Mouse (Mus musculus) left cerebral cortex, adult 8-10 months (tissue): ENCODE data around the gene 9130213A22Rik. TPM values are rescaled to one million over a fixed set of nuclear protein-coding genes. Genes with fewer than 3 reads are reported as not detected.

Source experiments
- DNase-seq, 2 experiments: peaks; one replicate each; pipeline ENCODE4 v3.0.0; 2022; ENCODE audit warnings: low spot score in 2 of 2
- total RNA-seq, 4 experiments: library from RNA; stranded (reverse); gene quantifications; 2 replicates each; pipeline ENCODE4 v1.2.4; 2022

Gene 9130213A22Rik
- total RNA-seq, 4 experiments from 2014 or later: 1.1 to 1.4 (median 1.3) TPM

DNA sequence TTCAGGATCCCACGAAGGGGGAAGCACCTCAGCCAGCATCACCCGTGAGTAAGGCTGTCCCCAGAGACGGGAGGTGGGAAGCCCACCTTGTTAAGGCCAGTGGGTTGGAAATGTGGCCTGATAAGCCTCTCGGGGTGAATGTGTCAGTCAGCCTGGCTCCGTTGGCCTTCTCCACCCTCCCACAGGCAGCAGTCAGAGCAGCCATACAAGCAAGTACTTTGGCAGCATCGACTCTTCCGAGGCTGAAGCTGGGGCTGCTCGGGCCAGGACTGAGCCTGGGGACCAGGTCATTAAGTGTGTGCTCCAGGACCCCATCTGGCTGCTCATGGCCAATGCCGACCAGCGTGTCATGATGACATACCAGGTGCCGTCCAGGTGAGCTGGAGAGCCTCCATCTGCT, 14.7 kb downstream of the 9130213A22Rik start:
- DNase-seq: no peak

DNA sequence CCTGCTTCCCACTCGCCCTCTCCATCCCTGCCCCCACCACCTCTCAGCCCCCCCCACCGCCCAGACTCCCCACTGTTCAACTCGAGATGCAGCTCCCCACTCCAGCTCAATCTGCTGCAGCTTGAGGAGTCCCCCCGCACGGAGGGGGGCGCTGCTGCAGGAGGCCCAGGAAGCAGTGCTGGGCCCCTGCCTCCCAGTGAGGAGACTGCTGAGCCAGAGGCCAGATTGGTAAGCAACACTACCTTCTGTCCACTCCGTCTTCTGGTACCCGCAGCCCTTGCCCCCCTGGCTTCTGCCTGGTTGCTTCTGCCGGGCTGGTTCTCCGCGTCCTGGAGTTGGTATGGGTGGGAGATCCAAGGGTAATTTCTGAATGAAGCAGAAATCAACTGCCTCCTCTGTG, 15.5 kb downstream of the 9130213A22Rik start:
- no peak for DNase-seq

DNA sequence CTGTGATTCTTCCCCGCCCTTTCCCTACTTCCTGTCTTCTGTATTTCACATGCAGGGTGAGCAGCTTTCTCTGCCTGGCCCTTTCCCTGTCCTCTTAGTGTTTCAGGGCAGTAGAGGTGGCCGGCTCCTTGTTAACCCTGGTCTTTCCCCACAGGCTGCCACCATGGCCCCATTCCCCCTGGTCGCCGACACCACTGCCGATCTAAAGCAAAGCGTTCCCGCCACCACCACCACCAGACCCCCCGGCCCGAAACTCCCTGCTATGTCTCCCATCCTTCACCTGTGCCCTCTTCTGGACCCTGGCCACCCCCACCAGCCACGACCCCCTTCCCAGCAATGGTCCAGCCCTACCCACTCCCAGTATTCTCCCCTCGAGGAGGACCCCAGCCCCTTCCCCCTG, 16.1 kb downstream of the 9130213A22Rik start:
- DNase-seq: no peak

DNA sequence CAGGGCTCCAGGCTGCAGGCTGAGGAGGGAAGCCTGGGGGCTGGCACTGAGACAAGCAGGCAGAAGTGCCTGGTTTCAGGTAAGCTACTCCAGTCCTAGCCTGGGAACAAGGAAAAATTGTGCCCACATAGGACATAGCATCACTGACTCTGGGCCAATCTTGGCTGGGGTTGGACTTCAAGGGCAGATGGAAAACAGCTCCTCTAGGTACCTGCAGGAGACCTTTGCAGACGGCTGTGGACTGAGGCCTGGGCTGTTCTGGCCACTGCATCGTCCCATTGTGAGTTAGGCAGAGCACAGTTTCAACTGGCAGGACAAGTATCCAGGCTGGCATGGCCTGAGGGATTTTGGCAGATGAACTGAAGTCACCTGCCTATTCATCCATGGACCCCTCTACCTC, 16.6 kb downstream of the 9130213A22Rik start:
- DNase-seq: no peak

DNA sequence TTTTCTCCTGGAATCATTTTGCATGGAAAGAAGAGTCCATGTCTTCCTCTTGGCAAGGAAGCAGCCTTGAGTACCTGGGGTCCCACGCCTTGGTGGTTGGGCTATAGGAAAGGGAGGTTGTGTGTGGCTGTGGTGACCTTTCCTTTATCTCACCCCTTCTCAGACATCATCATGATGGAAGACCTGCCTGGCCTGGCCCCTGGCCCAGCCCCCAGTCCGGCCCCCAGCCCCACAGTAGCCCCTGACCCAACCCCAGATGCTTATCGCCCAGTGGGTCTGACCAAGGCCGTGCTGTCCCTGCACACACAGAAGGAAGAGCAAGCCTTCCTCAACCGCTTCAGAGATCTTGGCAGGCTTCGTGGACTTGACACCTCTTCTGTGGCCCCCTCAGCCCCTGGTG, 17.2 kb downstream of the 9130213A22Rik start:
- no peak for DNase-seq

DNA sequence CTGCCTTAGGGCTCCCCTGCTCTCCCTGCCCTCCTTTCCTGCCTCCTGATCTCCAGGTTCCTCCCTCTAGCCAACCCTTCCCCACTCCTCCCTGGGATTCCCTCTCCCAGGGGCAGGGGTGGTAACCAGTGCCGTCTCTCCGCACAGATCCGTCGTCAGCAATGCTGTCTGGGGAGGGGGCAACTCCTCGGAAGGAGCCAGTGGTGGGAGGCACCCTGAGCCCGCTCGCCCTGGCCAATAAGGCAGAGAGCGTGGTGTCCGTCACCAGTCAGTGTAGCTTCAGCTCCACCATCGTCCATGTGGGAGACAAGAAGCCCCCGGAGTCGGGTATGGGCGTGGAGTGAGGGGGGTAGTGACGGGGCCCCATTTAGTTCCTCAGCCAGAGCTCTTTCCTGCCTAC, 17.9 kb downstream of the 9130213A22Rik start:
- no peak for DNase-seq

DNA sequence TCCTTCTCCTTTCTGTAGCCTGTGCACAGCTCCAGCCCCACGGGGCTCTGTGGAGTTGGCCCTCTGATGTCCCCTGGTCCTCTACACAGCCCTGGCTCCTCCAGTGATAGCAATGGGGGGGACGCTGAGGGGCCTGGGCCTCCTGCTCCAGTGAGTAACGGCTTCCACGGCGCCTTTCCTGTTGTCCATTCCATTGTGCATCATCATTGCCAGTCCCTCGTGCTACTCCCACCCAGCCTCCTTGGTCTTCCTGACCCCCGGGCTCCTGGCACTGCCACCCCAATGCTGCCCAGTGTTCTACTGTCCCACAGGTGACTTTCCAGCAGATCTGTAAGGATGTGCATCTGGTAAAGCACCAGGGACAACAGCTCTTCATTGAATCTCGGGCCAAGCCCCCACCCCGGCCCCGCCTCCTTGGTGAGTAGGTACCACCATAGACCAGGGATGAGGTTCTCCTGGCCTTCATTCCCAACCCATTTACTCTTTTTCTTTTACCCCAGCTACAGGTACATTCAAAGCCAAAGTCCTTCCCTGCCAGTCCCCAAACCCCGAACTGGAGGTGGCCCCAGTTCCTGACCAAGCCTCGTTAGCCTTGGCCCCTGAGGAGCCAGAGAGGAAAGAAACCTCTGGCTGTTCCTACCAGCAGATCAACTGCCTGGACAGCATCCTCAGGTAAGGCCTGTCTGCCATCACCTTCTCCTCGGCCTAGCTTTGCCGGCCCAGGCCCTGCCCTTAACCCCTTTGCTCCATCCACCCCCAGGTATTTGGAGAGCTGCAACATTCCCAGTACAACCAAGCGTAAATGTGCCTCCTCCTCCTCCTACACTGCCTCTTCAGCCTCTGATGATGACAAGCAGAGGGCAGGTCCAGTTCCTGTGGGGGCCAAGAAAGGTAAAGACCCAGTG, 18.6 kb downstream of the 9130213A22Rik start:
- no peak for DNase-seq

DNA sequence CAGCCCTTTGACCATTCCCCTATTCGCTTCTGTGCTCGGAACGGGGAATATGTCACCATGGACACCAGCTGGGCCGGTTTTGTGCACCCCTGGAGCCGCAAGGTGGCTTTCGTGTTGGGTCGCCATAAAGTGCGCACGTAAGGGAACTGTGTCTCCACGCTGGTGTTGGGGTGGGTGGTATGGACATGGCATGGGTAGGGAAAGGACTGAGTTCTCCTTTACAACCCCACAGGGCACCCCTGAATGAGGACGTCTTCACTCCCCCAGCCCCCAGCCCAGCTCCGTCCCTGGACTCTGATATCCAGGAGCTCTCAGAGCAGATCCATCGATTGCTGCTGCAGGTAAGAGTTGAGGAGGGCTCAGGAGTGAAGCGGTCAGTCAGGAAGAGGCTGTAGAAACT, 19.3 kb downstream of the 9130213A22Rik start:
- no peak for DNase-seq

DNA sequence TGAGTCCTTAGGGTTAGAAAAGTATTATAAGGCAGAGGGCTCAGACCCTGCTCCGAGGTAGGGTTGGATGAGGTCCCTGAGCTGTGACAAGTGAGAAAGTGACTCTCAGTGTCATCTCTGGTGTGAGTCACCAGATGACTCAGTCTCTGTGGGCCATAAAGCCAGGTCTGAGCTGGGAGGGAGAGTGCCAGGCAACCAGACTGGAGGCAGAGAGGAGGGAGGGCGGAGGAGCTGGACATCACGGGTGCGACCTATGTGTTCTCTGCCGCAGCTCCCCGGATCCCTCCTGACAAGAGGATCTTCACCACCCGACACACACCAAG, 20.0 kb downstream of the 9130213A22Rik start:
- no peak for DNase-seq

DNA sequence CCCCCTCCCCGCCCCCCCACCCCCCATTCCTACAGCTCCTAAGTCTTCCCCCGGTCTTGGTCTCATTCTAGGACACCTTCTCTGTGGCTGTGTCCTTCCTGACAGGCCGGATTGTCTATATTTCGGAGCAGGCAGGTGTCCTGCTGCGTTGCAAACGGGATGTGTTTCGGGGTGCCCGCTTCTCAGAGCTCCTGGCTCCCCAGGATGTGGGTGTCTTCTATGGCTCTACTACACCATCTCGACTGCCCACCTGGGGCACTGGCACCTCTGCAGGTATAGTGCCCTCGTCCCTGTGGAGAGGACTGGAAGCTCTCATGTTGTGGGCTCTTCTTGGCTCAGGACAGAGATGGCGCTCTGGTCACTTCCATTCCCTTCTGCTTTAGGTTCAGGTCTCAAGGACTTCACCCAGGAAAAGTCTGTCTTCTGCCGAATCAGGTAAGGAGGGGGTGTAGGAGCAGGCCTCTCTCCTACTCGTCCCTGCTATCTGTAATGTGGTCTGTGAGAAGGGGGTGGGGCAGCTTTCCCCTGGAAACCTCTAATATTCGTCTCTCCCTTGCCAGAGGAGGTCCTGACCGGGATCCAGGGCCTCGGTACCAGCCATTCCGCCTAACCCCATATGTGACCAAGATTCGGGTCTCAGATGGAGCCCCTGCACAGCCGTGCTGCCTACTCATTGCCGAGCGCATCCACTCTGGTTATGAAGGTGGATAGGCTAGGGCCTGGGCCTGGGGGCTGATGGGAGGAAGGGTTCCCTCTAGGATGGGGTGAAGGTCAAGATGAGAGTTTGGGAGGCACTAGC, 20.6 kb downstream of the 9130213A22Rik start:
- no peak for DNase-seq

DNA sequence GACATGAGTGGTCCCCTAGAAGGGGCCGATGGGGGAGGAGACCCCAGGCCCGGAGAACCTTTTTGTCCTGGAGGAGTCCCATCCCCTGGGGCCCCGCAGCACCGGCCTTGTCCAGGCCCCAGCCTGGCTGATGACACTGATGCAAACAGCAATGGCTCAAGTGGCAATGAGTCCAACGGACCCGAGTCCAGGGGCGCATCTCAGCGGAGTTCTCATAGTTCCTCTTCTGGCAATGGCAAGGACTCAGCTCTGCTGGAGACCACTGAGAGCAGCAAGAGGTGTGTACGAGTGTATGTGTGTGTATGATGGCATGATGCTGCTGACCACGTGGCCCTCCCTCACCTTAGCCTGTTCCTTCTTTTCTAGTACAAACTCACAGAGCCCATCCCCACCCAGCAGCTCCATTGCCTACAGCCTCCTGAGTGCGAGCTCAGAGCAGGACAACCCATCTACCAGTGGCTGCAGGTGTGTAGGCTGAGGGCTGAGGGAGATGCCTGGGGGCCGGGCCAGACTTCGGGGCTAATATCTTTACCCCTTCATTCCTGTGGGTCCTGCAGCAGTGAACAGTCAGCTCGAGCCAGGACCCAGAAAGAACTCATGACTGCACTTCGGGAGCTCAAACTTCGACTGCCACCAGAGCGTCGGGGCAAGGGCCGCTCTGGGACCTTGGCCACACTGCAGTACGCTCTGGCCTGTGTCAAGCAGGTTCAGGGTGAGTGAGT, 21.6 kb downstream of the 9130213A22Rik start:
- DNase-seq: no peak

DNA sequence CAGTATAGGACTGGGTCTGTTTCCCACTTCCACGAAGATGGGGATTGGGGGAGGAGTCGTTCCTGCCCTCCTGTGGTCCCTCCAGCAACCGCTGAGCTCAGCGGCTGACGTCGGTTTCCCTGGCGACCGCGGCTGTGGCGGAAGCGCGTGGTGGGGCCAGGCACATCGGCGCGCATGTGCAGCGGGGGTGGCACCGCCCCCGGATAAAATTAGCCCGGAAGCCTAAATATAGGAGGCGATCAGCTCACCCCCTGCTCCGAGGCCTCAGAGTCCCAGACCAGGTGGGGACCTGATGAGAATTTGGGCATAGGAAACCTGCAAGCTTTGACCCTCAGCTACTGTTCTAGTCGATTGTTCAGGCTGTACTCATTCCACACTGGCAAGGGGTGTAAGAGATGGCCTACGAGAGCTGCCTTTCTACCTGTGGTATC, 22.5 kb downstream of the 9130213A22Rik start:
- DNase-seq: peak; percentile 84 to 89

DNA sequence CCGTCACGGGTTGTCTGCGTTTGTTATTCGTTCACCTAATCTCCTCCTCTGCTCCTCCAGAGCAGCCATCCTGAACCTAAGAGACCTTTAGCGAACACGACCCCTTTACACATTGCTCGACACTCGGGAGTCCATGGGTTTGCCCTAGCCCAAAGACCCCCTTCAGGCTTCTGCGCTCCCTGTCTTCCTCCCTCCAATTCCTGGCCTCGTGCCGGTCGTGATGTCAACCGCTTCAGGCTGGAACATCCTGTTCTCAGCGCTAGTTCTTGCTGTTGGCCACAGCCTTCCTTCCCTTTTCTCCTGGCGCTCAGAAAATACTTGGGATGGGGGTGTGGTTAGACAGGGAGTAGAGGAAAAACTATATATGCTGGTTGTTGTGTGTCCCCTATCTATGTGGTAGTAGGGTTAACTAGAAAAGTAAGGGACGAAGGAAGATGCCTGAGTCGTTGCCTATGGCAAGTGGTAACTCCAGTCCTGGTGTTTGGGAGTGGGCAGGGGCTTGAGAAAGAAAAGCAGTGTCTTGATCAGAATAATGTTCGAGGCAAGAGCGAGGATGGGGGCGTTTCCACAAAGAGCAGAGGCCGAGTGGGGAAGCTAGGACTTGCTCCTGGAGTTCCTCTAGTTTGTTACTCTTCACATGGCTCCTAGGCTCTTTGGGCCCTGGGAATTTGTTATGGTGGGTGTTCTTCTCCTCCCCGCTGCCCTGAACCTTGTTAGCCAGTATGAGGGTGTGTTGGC, 23.0 kb downstream of the 9130213A22Rik start:
- DNase-seq: no peak

DNA sequence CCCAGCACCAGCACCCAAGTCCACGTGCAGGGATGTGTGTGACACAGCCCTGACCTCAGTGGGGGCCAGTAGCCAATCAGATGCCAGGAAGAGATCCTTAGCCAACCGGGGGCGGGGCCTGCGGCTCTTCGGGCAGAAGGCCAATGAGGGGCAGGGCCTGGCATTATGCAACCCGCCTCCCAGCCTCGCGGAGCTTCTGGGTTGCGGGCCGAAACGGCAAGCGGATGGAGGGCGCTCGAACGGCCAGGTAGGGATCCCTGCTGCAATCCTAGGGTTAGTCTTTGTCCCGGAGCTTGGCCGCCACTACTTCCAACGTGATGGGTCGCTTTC, 23.7 kb downstream of the 9130213A22Rik start:
- DNase-seq: peak; percentile 90 to 96

DNA sequence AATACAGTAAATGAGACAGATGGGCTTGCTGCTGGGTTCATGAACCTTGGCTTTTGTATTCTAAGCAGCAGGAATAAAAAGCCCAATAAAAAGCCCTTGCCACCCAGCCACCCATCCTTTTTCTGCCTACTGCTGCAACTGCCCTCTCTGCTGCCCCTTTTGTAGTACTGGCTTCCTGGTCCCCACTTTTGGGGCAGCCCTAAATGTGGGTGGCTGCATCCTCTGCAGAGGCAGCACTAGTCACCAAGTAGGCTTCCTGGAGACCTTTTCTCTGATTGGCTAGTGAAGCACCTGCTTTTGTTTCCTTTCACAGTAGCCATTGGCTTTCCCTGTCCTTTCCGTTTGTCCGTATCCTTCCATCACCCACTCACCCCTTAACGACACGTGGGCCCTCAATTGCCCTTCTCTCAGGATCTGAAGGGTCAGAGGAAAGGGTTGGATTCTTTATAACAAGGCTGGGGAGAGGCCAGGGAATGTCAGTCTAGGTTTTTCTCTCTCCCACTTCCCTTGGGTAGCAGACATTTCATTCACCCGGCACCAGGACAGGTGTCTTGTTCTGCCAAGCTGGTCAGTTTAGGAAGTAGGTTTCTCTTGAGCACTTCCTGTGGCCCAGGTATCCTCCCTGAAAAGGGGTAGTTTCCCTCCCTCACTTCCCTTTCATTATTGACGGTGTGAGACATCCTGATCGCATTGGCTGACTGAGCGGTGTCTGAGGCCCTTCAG, 24.2 kb downstream of the 9130213A22Rik start:
- DNase-seq: no peak

DNA sequence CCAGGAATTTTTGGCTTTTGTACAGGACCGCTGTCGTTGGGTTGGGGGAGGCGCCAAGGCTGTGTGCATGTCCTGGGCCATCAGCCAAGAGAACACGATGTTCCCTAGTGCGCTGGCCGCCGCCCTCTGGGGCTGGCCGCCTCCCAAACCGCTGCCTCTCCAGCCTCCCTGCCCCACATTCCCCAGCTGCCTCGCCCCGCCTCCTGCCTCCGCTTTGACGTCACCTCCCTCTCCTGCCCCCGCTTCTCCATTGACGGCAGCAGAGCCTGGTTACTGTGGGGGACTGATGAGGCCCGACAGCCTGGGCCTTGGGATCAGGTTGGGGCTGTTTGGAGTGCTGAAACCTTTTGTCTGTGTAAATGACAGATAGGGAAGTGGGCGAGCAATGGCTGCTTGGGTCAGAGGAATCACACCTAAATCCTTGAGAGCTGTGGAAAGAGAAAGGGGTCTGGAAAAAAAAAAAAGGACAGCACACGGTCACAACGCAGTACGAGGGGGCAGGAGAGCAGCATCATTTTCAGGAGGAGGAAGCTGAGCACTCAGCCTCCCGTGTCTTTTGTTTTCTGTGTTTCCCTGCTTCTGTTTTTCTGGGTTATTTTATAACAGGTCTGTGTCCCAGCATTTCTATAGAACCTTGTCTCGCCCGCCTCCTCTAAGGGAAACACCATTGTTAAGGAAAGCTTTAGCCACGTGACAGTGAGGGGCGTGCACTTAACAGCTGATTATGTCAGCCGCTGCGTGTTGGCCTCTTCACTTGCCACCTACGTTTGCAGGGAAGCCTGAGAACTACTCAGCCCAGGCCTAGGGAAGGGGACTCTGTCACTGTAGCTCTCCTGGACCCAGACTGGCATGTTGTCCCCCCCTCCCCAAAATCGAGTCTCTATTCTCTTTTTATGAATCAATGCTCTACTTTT, 25.1 kb downstream of the 9130213A22Rik start:
- DNase-seq: peak; percentile 93 to 96

DNA sequence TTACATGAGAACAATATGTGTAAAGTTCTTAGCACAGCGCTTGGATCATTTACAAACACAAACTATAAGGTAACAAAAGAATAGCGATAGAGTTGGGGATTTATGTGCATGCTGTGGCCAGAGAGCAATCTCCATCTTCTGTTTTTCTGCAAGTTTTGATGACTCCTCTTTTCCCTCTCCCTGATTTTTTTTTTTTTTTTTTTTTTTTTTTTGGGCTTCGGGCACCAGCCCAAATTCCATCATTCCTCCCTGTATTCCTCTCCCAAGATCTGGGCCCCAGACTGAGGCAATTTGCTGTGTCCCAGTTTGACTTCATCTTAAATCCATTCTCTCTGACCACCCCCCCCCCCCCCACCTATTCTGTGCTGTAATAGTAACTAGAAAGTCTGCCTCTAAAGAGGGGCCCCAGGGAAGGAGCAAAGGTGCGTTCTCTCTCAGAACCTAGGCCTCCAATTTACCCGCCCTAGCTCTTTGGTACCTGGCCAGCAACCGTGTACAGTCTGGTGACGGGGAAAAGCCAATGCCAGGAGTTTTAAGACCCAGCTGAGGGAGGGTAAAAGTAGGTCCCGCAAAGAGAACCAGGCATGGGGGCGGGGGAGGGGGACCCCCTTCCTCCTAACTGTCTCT, 25.9 kb downstream of the 9130213A22Rik start:
- no peak for DNase-seq

DNA sequence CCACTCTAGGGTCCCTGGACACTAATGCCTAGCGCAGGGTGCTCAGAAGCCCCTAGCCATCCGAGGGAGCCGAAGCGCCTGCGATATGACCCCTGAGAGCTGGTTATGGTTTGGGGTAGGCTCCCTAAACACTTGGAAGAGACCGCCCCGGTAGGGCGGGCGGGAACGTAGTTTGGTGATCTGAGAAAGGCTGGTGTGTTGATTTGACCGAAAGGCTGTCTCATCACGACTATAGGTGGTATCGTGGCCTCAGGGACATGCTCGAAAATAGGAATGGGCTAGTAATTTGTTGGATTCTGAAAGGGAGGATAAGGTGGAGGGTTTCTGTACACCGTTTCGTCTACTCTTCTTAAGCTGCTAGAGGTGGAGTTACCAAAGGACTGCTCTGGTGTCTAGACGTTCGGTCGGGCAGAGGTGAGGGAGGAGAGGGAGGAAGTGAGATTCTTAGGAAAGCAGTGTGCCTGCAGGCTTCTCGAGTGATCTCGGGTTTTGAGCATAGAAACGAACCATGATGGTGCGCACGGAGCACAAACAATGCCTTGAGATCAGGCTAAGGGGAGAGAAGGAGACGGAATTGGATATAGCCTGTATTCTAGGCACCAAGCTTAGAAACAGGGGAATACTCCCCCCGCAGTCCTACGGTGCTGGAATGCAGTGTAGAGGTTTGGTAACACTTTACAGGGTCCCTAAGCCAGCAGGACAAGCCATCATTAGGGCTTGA, 26.7 kb downstream of the 9130213A22Rik start:
- DNase-seq: no peak
